Mouse (Mus musculus): ENCODE results near the gene Ackr3.

The Ackr3 gene

DNA sequence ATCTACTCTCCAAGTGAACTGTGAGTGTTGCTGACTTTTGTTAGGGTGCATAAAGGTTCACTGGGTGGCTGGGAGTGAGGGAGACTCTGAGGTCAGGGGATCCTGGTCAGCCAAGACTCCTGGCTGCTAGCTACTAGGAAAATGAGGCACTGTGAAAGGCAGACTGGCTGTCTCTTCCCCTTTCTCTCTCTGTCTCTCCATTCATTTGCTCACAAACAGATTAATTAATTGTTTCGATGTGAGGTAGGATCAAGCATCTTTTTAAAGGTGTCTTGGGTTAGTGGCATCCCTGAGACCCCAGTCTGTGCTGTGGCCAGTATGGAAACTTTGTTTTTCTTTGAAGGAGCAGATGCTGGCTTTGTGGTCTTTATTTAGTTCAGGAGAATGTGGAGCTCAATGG lies 1.0 kb downstream of the Ackr3 start:
- no peak for DNase-seq (ENCODE audit: low spot score)

DNA sequence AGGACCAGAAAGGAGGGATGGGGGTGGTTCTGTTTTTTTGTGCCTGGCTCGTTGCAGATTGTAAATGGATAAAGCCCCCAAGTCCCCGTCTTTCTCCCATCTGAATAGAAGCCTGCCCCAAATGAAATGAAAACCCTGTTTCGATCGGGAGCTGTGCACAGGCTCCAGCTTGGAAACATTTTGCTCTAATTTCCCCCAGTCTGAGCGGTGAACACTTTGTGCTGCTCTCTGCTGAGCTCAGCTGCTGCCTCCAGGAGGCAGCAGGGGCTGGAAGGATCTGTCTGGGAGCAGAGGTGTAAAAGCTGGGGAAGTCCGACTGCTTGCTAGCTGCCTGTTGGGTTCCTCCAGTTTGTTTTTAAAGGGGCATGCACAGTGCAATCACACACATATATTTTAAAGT lies 1.4 kb downstream of the Ackr3 start:
- peak; percentile 81 for DNase-seq (ENCODE audit: low spot score)

DNA sequence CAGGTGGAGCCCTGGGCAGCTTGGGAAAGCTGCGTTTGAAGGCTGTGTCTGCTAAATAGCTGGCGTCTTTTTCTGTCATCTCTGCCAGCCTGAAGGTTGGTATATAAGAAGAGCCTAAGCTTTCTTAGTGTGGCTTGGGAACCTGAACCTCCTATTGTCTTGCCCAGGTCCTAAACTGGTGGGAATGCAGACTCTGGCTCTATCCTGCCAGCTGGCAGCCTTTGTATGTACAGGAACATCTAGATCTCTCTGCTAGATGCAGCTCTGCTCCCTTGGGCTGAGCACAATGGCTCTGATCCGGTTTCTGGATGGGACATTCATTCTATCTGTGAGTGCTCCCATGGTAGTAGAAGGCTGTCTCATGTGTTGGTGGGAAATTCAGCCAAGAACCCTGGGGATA lies 2.9 kb downstream of the Ackr3 start:
- DNase-seq (ENCODE audit: low spot score) = no peak

- DNase-seq (ENCODE audit: low spot score) = no peak
Observed at GRCm38 (mm10) chr1:90207279-90207678, 3.5 kb downstream of the Ackr3 start.

GRCm38 (mm10) chr1:90207739-90208502 lies 4.1 kb downstream of the Ackr3 start:
- peak; percentile 70 for DNase-seq (ENCODE audit: low spot score)

DNA sequence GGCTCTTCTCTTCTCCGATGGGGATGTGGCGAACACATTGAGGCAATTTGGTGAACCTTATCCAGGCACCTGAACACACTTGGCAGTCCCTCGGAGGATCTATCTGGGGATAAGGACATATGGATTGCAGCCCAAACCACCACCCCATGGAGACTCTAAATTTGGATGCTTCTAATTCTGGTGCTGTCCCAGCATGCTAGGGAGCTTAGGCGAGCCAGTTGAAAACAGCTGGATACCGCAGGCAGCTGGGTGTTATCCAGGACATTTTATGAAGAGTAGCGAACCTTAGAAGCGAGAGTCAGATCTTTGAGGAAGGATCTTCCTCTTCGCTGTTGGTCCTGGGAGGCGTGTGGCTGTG lies 4.7 kb downstream of the Ackr3 start:
- DNase-seq (ENCODE audit: low spot score) = peak; percentile 75

DNA sequence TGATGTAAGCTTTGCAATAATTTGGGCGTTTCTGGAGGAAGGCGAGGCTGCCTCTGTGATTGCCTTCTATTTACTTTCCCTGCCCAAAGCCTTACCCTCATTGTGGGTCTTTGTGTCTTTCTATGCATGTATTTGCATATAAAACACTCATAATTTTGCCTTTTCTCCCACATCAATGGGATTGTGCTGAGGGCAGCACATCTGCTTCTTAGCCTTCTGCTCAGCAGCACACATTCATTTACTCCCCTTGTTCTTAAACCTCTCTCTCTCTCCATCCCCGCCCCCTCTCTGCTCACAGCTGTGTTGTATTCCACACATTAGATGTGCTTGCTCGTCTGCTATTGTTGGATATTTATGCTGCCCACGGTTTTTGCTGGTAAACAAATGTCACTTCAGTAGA lies 5.3 kb downstream of the Ackr3 start:
- DNase-seq (ENCODE audit: low spot score) = no peak

DNA sequence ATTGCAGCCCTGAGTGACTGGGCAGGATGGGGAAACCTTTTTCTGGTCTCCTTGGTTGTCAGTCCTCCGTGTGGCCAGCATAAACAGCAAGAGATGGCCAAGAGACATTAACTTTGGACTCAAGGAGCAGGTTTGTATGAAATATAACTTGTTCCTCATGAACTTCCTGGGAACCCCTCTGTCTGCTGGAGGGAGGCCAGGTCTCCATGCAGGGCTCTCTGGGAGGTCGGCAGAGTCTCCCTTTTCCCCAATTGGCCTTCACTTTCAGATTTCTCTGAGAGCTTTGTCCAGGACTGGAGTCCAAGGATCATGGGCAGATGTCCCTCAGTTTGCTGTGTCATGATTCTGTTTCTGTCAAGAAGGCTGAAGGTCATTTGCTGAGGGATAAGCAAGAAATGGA lies 6.0 kb downstream of the Ackr3 start:
- DNase-seq (ENCODE audit: low spot score) = peak; percentile 75

GRCm38 (mm10) chr1:90210346-90210745 lies 6.6 kb downstream of the Ackr3 start:
- no peak for DNase-seq (ENCODE audit: low spot score)

GRCm38 (mm10) chr1:90210761-90211160 lies 7.0 kb downstream of the Ackr3 start:
- no peak for DNase-seq (ENCODE audit: low spot score)

DNA sequence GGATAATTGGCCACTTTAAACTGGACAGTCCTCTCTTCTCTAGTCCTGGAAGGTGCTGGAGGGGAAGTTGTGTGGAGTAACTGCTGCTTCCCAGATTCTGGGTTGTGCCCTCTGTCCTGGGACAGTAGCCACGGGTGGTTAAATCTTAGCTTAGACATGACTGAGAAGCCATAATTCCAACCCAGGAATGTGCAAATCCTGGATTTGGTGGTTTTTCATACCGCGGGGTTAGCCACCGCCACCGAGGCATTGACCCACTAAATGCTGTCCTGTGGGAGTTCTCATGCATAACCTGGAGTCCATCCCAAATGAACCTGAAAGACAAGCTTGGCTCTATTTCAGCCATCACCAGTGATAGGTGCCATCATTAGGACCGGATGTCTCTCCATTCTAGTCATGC lies 8.6 kb downstream of the Ackr3 start:
- no peak for DNase-seq (ENCODE audit: low spot score)

DNA sequence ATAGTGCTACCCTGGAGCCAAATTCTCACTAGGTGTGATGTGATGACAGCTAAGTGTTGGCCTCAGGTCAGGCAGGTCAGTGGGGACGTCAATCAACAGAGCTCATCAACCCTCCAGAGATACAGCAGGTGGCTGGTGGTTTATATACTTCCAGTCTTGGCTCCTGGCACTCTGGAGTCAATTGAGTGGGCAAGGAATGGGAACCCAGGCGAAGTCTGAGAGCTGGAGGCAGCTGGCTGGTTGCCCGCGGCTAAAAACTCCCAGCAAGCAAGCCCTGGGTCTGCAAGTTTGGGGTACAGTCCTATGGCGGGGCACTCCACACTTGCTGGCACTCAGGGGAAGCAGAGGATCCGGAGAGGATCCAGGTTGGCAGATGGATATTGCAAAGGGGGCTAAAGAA lies 9.1 kb downstream of the Ackr3 start:
- no peak for DNase-seq (ENCODE audit: low spot score)

DNA sequence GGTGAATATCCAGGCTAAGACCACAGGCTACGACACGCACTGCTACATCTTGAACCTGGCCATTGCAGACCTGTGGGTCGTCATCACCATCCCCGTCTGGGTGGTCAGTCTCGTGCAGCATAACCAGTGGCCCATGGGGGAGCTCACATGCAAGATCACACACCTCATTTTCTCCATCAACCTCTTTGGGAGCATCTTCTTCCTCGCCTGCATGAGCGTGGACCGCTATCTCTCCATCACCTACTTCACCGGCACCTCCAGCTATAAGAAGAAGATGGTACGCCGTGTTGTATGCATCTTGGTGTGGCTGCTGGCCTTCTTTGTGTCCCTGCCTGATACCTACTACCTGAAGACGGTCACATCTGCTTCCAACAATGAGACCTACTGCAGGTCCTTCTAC lies 10.2 kb downstream of the Ackr3 start:
- no peak for DNase-seq (ENCODE audit: low spot score)

DNA sequence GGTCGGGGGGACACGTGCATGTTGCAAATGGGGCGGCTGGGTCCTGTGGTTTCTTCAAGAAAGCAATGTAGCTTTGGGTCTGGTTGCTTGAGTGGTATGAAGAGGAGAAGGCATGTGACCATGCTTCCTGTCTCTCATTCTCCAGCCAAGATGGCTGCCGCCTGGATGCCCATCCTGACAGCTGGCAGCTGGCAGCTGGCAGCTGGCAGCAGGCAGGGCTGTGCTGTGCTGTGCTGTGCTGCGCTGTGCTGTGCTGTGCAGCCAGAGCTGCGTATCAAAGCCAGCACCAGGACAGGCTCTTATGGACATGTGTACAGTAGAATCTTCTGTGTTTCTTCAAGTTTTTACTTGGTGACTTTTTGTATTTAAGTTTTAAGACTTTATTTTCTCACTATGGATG lies 11.1 kb downstream of the Ackr3 start:
- DNase-seq (ENCODE audit: low spot score) = no peak

DNA sequence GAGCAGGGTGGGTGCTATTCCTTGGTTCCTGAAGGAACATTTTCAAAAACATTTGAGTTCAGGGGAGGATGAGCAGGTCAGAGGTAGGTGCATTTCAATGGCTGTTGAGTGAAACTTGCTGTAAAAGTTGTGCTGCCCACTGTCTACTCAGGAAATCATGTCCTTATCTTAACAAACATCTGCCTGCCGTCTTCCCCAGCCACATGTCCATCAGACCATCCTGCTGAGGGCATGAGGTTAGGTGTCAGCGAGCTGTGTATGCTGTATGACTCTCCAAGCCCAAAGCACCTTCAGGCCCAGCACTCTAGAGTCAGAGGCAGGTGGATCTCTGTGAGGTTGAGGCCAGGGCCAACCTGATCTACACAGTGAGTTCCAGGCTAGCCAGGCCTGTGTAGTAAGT lies 12.1 kb downstream of the Ackr3 start:
- no peak for DNase-seq (ENCODE audit: low spot score)

GRCm38 (mm10) chr1:90216395-90216794 lies 12.6 kb downstream of the Ackr3 start:
- DNase-seq (ENCODE audit: low spot score) = no peak

DNA sequence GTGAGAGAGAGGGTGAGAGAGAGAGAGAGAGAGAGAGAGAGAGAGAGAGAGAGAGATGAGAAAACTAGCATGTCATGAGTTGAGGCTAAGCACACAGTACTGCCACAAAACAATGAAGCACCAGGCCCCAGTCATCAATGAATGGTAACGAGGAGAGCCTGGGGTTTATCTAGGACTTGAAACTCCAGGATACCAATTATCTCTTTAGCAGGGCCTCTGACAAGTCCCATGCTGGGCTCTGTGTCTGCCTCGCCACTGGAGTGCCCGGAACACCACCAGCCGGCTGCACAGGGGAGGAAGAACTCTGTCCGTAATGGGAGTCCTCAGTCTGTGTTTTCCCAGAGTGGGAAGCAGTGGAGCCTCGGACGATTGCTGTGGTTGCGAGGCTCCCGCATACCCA lies 16.5 kb downstream of the Ackr3 start:
- no peak for DNase-seq (ENCODE audit: low spot score)

DNA sequence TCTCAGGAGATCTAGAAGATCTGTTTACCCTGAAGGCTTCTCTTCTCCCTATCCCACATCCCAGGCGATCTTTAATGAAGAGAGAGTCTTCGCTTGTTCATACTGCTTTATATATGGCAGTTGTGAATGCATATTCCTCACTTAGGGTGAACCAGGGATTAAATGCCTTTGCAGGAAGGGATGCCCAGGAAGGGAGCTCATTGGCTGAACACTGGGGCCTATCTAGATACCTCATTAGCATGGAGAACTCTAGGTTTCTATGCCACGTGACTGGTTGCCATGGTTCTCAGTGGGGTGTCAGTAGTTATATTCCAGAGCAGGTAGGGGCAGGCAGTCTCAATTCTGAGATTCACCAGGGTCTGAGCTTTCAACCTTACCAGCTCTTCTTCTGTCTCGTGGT lies 17.1 kb downstream of the Ackr3 start:
- no peak for DNase-seq (ENCODE audit: low spot score)

- no peak for DNase-seq (ENCODE audit: low spot score)
Observed at GRCm38 (mm10) chr1:90221811-90222361, 18.1 kb downstream of the Ackr3 start.

DNA sequence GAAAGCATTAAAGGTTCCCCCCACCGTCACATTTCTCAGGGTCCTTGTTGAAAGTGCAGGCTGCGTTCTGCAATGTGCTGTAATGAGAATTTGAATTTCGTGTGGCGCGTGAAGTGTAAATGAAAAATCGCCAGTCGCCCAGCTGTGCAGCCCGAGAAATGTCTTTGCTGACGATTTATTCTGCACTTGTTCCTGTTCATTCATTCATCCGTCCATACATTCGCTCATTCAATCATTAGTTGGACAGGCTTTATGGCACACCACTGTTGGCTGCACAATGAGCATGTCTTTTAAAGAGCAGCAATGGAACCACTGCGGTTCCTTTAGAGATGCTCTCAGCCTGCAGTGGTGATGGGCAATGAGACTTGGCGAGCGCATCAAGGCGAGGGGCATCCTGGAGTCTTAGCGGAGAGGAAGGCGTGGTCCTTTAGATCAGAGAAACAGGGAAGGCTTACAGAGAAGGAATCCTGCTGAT lies 18.7 kb downstream of the Ackr3 start:
- DNase-seq (ENCODE audit: low spot score) = no peak

DNA sequence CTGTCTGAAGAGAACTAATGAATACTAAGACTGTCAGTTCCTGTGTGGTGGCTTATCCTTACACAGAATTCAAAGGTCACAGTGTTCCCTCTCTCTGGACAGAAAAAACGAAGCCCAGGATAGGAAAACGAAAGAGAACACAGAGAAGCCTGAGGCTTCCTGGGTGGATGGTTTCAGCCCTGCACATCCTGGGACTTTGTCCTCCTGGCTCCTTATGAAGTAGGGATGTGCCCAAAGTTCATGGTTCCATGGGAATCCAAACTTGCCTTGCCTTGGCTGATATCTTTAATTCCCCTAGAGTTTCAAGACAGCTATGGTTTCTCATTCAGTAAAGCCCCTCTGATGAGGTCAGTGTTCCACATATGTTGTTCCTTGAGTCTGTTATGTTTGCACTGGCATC lies 19.2 kb downstream of the Ackr3 start:
- DNase-seq (ENCODE audit: low spot score) = no peak

DNA sequence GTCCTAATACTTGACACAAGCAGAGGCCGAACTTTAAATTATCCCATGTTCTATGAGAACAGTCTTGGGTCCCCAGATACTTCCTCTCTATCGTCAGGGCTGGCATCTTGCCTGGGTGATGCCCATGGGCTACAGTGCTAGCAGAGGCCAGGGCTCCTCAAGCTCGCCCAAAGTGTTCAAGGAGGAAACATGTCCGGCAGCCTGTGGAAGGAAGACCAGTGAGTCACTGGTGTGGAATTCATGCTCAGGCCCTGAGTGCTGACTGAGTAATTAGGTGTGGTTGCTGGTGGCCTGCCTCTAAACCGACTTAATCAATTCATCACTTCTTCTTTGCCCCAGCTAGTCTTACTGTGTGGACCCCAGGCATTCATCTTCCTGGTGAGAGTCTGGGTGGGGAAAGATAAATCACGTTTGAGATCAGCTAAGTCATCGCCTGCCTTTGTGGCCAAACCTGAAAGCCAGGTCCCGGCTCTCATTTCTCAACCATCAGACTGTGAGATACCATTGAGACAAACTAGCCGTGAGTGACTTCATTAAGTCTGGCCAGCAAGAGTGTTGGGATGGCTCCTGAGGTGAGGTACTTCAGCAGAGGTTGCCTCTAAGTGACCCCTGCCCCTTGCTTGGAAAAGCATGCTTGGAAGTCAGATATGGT lies 21.9 kb downstream of the Ackr3 start:
- DNase-seq (ENCODE audit: low spot score) = peak; percentile 42

DNA sequence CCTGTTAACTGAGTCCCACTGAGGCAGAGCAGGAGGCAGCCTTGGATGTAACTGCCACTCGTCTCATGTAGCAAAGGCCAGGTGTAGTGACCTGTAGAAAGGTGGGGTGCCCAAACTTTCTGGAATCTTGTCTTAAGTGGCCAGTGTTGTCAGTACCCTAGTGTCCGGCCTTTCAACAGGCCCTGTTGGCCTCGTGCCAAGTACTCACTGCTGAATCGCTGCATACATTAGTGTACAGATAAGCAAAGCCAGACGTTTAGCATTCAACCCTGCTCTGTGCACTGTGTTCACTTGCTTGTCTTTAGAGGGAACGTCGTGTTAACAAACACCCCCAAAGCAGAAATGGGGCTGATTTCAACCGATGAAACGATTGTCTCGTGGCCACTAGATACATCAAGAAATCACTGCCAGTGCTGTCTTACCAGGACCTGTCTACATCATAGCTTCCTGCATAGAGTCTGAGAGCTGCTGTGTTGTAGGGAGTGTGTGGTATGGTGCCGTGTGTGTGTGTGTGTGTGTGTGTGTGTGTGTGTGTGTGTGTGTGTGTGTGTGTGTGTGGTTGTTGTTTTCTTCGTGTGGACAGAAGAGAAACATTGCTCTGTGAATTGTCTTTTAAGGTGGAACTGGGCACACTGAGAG lies 24.0 kb downstream of the Ackr3 start:
- DNase-seq (ENCODE audit: low spot score) = peak; percentile 22
